Mouse (Mus musculus) thymus, adult 2 months (tissue): Measurements from ENCODE around the gene Creb3l1.

ENCODE experiments used
- CTCF ChIP-seq: fragments of 200-500 bp; IDR thresholded peaks from 2 replicates; pipeline ENCODE4 v1.5.1; 2012; ENCODE audit warnings: mild to moderate bottlenecking, control low read depth, low read length, moderate library complexity, borderline replicate concordance; ENCODE audit not compliant: control insufficient read depth, poor library complexity, insufficient read depth; ENCODE audit errors: extremely low read depth
- POLR2A ChIP-seq: fragments of 200-500 bp; IDR thresholded peaks from 2 replicates; pipeline ENCODE4 v1.6.1; 2012; ENCODE audit warnings: mild to moderate bottlenecking, low read length, control low read depth, moderate library complexity; ENCODE audit not compliant: control insufficient read depth, poor library complexity, insufficient read depth; ENCODE audit errors: extremely low read depth

DNA sequence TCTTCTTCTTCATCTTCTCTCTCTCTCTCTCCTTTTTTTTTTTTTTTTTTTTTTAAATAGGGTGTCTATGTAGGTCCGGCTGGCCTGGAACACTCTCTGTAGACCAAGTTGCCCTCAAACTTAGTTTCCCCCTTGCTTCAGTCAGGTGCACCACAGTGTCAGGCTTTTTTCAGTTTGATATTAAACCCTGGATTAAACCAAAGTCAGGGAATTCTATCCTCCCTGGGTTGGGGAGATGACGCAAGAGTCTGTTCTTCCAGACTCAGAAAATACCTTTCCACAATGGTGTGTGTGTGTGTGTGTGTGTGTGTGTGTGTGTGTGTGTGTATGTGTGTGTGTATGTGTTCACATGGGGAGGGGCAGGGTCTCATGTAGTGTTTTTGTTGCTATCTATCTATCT, 900 bp upstream of the Creb3l1 start:
- TF ChIP-seq CTCF (no peak), POLR2A (no peak)
